Mouse (Mus musculus) kidney, adult 2 months (tissue): ENCODE measurements around the gene Dlgap1. TPM values are rescaled to one million over a fixed set of nuclear protein-coding genes. Genes with fewer than 3 reads are reported as not detected.

Experiments used
- DNase-seq: peaks from one replicate; pipeline ENCODE4 v3.0.0; 2021
- H3K27ac ChIP-seq: fragments of 200-500 bp; 2 replicates; pipeline ENCODE4 v1.5.1; 2012; ENCODE audit warnings: low read depth, low read length, control low read depth, inconsistent platforms; ENCODE audit not compliant: insufficient read depth
- H3K27me3 ChIP-seq: fragments of 200-500 bp; replicated peaks from 2 replicates; pipeline ENCODE4 v1.6.1; 2012; ENCODE audit warnings: mild to moderate bottlenecking, moderate library complexity, low read length, inconsistent platforms; ENCODE audit not compliant: control insufficient read depth, insufficient read depth
- H3K36me3 ChIP-seq: fragments of 200-500 bp; 2 replicates; pipeline ENCODE4 v1.6.1; 2012; ENCODE audit warnings: mild to moderate bottlenecking, moderate library complexity, low read length, inconsistent platforms; ENCODE audit not compliant: control insufficient read depth, insufficient read depth
- H3K4me1 ChIP-seq: fragments of 200-500 bp; 2 replicates; pipeline ENCODE4 v1.6.1; 2011; ENCODE audit warnings: low read length; ENCODE audit not compliant: control insufficient read depth, insufficient read depth
- H3K4me3 ChIP-seq: fragments of 200-500 bp; 2 replicates; pipeline ENCODE4 v1.5.1; 2011; ENCODE audit warnings: mild to moderate bottlenecking, low read depth, low read length, control low read depth; ENCODE audit not compliant: insufficient read depth
- CTCF ChIP-seq: fragments of 200-500 bp; conservative IDR thresholded peaks from 2 replicates; pipeline ENCODE4 v1.5.1; 2011; ENCODE audit warnings: low read depth, mild to moderate bottlenecking, control low read depth, low read length, moderate library complexity, mixed read lengths; ENCODE audit not compliant: insufficient read depth, insufficient read length
- POLR2A ChIP-seq: fragments of 200-500 bp; IDR thresholded peaks from one replicate; pipeline ENCODE4 v1.6.1; 2011; ENCODE audit warnings: low read depth, low read length, control low read depth
- whole genome bisulfite sequencing: fragments of 180-500 bp; shearing (Covaris S2); methylation state at CpG from one replicate; pipeline ENCODE4 v1.1.7; 2018; 5-methylcytosine and 5-hydroxymethylcytosine counted together
- polyA plus RNA-seq: library from polyadenylated mRNA; depleted of rRNA; stranded (reverse); fragments of >200 nt; gene quantifications from 2 replicates; pipeline ENCODE4 v1.2.3, GENCODE M21; 2012

The Dlgap1 gene
- polyA plus RNA-seq, 1 experiment: 0.55 TPM

DNA sequence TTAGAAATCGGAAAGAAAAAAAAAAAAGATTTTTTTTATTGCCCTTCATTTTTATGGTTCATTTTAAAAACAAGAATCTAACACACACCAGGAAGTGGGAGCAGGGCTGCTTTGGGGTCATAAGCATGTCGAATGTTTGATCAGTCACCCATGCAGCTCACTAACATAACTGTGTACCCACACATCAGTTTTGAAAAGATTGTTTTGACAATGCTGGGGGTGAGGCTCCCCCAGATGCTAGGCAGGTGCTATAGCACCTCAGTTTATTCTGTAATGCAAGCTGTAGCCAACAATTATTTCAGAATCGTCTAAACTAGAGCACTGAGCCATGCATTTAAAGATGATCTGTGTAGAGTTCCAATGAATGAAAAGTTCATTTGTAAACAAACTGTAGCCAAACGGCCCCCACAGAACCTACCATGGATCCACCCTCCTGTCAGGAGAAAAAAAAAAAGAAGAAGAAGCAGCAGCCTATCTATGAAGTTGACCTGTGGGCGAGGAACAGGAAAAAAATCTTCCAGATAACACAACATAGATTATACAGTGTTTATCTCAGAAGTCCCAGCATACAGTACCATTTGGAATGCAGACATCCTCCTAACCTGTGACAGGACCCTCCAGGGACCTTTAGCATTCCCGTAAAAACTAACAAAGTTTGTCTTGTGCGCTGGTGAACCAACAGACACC, 780.2 kb downstream of the Dlgap1 start:
- TF ChIP-seq CTCF: no peak
- TF ChIP-seq POLR2A: no peak
- 69% methylated on average over 7 of the region's 7 CpGs for WGBS
- Histone ChIP-seq H3K27ac (no peak overlapping the region), H3K27me3 (no peaks in the 10 kb centered on the region), H3K36me3 (no peaks in the 10 kb centered on the region), H3K4me1 (peaks cover 19% of the 10 kb centered on the region), H3K4me3 (no peak overlapping the region)
- no peak for DNase-seq

DNA sequence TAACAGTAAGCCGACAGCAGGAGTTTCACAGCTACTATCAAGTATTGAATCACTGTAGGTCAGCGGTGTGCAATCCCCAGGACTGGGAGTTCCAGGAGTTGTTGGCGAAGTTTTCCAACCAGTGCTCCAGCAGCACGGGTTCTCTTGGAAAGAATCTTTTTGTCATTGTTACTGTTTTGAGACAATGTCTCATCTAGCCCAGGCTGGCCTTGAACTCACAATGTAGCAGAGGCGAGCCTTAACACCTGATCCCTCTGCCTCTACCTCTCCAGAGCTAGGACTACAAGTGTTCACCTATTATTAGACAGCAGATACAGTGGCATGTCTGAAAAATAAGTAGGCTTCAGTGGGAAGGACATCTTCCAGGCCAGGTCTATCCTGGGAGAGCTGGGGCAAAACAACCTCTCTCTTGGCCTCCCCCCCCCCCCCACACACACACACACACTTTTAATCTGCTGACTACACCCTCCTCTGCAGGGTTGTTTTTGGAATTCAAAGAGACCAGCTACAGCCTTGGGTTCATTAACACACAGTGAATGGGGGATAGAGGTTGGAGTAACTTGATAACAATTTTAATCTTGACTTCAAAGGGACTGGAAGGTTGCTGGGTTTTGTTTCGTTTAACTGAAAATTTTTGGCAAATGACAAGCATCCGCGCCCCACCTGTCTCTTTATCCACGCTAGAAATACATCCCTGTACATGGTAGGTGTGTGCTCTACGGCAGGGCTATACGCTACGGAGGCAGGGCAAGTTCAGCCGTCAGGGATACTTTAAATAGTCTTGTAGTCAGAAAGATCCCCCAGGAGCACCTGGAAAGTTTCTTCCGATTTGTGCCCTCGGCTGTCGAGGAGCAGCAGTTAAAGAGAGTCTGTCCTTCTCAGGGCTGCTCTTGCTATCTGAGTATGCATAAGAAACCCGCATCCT, 781.6 kb downstream of the Dlgap1 start:
- WGBS: 48% methylated on average over 17 of the region's 17 CpGs
- no peak for DNase-seq
- Histone ChIP-seq H3K4me3 (no peak overlapping the region), H3K27me3 (no peaks in the 10 kb centered on the region), H3K36me3 (no peaks in the 10 kb centered on the region), H3K27ac (peak overlapping the region; percentile 36; the same call in 1 of the 2 replicates), H3K4me1 (peaks cover 19% of the 10 kb centered on the region)
- TF ChIP-seq POLR2A: no peak
- TF ChIP-seq CTCF: no peak

DNA sequence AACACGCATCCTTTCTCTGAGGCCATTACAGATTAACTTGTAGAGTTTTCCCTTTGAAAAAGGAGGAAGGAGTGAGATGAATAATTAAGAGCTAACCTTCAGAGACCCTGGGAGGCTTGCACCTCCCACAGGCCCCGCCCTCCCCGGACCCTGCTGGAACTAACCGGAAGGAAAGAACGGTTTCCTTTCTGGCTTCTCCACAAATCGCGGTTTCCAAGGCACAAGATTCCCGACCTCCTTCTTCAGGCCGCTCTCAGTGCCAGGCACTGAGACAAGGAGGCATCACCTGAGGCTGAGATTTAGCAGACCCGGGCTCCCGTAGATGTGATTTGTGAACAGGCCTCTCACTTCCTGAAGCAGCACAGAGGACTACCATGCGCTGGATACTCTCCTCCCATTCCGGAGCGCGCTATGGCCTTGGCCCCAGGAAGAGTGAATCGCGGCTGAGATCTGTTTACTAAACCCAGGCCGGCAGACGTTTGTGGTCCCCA, 782.3 kb downstream of the Dlgap1 start:
- H3K27me3 ChIP-seq: no peaks in the 10 kb centered on the region
- no peaks in the 10 kb centered on the region for H3K36me3 ChIP-seq
- peak overlapping the region; percentile 54 for H3K4me3 ChIP-seq
- peak overlapping the region; percentile 72 for H3K27ac ChIP-seq
- H3K4me1 ChIP-seq: peaks cover 19% of the 10 kb centered on the region
- no peak for TF ChIP-seq CTCF
- TF ChIP-seq POLR2A: no peak
- DNase-seq: peak; percentile 89
- WGBS: 3% methylated on average over 19 of the region's 19 CpGs

DNA sequence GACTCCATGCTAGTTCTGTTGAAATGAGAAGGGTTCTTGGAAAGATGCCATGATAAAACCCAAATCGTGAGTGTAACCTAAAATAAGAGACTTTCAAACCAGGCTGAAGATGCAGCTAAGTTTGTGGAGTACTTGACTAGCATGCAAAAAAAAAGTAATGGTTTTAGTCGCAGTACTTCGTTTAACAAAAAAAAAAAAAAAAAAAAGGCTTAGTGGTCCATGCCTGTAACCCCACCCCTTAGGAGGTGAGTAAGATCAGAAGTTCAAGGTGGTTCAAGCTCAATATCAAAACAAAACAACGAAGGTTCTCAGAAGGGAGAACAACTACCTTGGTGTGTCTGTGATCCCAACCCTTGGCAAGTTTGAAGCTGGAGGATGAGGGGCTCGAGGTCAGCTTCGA, 782.8 kb downstream of the Dlgap1 start:
- 53% methylated on average over 6 of the region's 6 CpGs for WGBS
- H3K36me3 ChIP-seq: no peaks in the 10 kb centered on the region
- peak overlapping the region; percentile 72 for H3K27ac ChIP-seq
- H3K4me3 ChIP-seq: peak overlapping the region; percentile 54
- no peak for DNase-seq
- H3K27me3 ChIP-seq: no peaks in the 10 kb centered on the region
- TF ChIP-seq CTCF (no peak), POLR2A (no peak)
- H3K4me1 ChIP-seq: peaks cover 16% of the 10 kb centered on the region

DNA sequence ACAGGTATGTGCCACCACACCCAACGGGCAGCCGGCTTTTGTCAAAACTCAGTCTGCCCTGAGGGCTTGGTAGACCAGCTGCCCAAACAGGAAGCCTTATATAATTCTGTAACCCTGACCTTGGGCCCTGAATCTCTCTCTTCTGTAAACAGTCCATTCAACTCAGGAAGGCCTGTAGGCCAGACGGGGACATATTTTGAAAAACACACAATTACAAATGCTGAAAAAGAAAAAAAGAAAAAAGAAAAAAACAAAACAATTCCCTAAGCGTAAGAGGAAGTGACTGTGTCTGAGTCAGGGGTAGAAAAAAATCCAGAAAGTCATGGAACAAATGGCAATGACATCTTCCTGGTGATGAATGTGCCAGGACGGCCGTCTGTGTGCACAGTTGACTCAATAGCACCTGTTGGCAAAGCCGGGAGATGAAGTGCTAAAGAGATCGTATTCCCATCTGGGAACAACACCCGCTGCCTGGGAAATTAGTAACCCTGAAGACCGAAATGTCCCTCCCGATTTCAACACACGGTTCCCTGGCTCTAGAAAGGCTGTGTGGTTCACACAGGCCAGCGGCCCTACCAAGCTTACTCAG, 784.7 kb downstream of the Dlgap1 start:
- Histone ChIP-seq H3K27ac (peak overlapping the region; percentile 69), H3K36me3 (no peaks in the 10 kb centered on the region), H3K4me1 (peaks cover 9% of the 10 kb centered on the region), H3K4me3 (no peak overlapping the region), H3K27me3 (no peaks in the 10 kb centered on the region)
- 49% methylated on average over 13 of the region's 13 CpGs for WGBS
- peak; percentile 48 for DNase-seq
- TF ChIP-seq CTCF (no peak), POLR2A (no peak)

DNA sequence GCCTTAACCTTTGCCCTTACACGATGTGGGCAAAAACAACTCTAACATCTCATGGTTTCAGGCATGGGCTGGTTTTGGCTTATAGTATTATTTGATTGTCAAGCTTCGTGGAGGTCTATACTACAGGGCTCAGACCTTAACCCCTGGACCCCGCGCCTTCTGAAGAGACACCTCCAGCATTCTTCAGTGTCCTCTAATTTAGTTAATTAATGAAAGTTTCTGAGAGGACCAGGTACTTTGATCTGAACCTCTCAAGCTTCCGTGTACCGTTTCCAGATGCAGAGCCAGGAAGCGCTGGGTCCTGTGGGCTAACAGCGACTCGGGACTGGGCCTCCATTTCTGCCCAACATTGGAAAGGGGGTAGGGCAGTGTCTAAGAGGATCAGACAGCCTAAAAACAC, 785.2 kb downstream of the Dlgap1 start:
- H3K36me3 ChIP-seq: no peaks in the 10 kb centered on the region
- H3K4me1 ChIP-seq: peaks cover 8% of the 10 kb centered on the region; the same call in 1 of the 2 replicates
- 55% methylated on average over 9 of the region's 9 CpGs for WGBS
- TF ChIP-seq CTCF (no peak), POLR2A (no peak)
- H3K4me3 ChIP-seq: no peak overlapping the region
- no peaks in the 10 kb centered on the region for H3K27me3 ChIP-seq
- peak; percentile 78 for DNase-seq
- H3K27ac ChIP-seq: peak overlapping the region; percentile 69
